Comparison of ENCODE assay signal across 8 mouse cellular contexts in the genomic region with DNA sequence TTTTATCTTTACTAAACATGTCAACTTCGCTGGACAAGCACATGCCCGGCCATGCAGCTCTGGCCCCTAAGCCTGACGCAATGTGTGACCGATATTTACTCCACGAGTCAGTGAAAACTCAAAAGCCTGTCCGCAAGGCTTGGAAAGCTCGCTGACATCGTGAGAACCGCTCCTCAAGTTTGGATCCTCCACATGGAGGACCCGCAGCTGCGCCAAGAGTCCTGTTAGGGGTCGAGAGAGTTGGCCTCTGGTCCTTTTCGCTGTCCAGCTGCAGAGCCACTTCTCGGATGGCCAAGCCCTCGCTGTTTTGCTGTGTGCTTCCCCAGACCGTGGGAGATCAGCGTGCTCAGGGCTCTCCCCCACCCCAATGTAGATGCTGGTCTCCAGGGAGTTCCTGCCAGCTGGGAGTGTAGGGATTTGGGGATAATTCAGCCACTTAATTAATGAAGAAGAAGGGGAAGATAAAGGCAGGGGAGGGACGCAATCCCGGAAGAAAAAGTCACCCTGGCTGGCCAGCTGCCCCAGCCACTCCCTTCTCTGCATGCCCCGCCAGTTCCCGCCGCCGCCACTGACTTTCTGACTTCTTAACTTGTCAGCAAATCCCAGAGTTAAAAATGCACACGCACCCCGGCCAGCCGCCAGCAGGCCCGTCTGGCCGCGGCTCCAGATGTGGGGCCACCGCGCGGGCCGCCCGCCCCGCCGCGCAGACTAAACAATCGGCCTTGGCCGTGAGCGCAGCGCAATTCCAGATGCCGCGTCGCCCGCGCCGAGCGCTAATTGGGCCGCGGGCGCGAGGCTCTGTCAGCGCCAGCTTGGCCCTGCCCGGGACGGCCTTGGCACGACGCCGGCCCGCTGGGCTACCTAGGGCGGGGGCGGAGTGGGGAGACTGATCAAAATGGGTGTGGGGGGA. TPM values are rescaled to one million over a fixed set of nuclear protein-coding genes. Genes with fewer than 3 reads are reported as not detected.
DNase-seq lines count a peak whose midpoint lies in the region; ATAC-seq lines count a peak whose summit lies in the region.

No protein-coding gene starts in this region.

- 3% methylated on average over 54 of the region's 61 CpGs for WGBS in forebrain, embryonic 13.5 days

- intact Hi-C loops in heart, postnatal 25 days (cut with DNase I): loop anchor here (5.0 kb wide), 1 partner anchor 52 kb away; a partner anchor contains a TSS

- no peaks in the 10 kb centered on the region for H3K36me3 ChIP-seq in forebrain, embryonic 13.5 days (ENCODE audit: poor library complexity, severe bottlenecking)

- peak; percentile 44 for DNase-seq in CD4-positive, CD25-positive, alpha-beta regulatory T cell, adult 2 months (ENCODE audit: low read depth, low spot score)
- peak; percentile 62 to 66 for DNase-seq in adrenal gland, adult 18-20 months (ENCODE audit: low spot score in 2 of 2)
- DNase-seq in heart, postnatal 25 days (ENCODE audit: low spot score): peak; percentile 66
- peak; percentile 86 to 90 for DNase-seq in kidney, postnatal 4 days
- DNase-seq in lung, postnatal 14 days: peak; percentile 85
- DNase-seq in right cerebral cortex, postnatal 10 days (ENCODE audit: low spot score in 2 of 2): peak; percentile 47 to 50
- DNase-seq in T-cell, adult 2 months (ENCODE audit: low spot score): no peak

- H3K4me3 ChIP-seq in forebrain, embryonic 13.5 days: peak overlapping the region; percentile 34

- H3K4me1 ChIP-seq in forebrain, embryonic 13.5 days: peaks cover 41% of the 10 kb centered on the region

- H3K27me3 ChIP-seq in forebrain, embryonic 13.5 days: peaks cover 38% of the 10 kb centered on the region

- H3K4me2 ChIP-seq in forebrain, embryonic 13.5 days: peak overlapping the region; percentile 72

- H3K27ac ChIP-seq in forebrain, embryonic 13.5 days: 0 out of 2 replicates have a peak overlapping the region, but pooled peaks have one; percentile 3

- H3K9me3 ChIP-seq in forebrain, embryonic 13.5 days (replicated peaks): no peaks in the 10 kb centered on the region

- H3K9ac ChIP-seq in forebrain, embryonic 13.5 days: peak overlapping the region; percentile 58

- peak; percentile 54 for ATAC-seq in forebrain, embryonic 13.5 days

RNA-seq across cellular contexts. Expression of a gene that starts 49.4 kb away (rescaled TPM):
- total RNA-seq in adrenal gland, adult 18-20 months (2021): 10 to 100 TPM; 20.0 to 26.1 TPM
- 13.4 and 15.6 TPM in 2 replicates for polyA plus RNA-seq in forebrain, embryonic 13.5 days (2015; fragmentation: Nextera tagmentation; extraction: Ambion mirVana)
- 1 to 10 TPM; 9.4 to 9.6 TPM for total RNA-seq in heart, postnatal 25 days (2021)
